In the genomic region with DNA sequence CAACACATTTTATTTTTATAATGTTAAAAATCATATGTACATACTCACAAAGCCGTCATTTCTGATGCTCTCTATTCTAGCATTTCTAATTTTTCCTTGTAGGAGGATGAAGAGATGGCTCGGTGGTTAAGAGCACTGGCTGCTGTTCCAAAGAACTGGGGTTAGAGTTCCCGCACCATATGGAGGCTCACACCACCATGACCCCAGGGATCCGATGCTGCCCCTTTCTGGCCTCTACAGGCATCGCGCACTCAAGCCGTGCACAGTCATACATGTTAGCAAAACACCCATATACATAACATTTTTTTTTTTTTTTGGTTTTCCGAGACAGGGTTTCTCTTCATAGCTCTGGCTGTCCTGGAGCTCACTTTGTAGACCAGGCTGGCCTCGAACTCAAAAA, we compare ENCODE assay signal across 14 mouse cellular contexts.
"Had no signal": no experiment of that assay in that cellular context is flagged by ENCODE, and none has a peak within 500 bp of the region (broad histone marks: within the 10 kb centered on the region; RNA-seq: fewer than 3 reads in every experiment).

No protein-coding gene starts in this region.

- H3K9ac ChIP-seq: intestine, embryonic 15.5 days; liver, embryonic 14.5 days; neural tube, embryonic 12.5 days had no signal

- H3K27ac ChIP-seq: intestine, embryonic 15.5 days; left cerebral cortex, adult 2 months; limb, embryonic 10.5 days; liver, embryonic 14.5 days; neural tube, embryonic 12.5 days had no signal

- DNase-seq: kidney, adult 18-20 months; kidney, postnatal 10 days; kidney, postnatal 4 days; lung, adult 2 months; lung, postnatal 36 days; midbrain, embryonic 14.5 days; right cerebral cortex, postnatal 4 days; spleen, adult 18-20 months had no signal

- H3K4me2 ChIP-seq: intestine, embryonic 15.5 days; neural tube, embryonic 12.5 days had no signal

- H3K27me3 ChIP-seq: intestine, embryonic 15.5 days had no signal

- H3K4me1 ChIP-seq: intestine, embryonic 15.5 days; limb, embryonic 10.5 days; neural tube, embryonic 12.5 days had no signal

- ATAC-seq: intestine, embryonic 15.5 days; lung, postnatal 0 days had no signal

- H3K9me3 ChIP-seq: intestine, embryonic 15.5 days; limb, embryonic 10.5 days; neural tube, embryonic 12.5 days had no signal

- H3K4me3 ChIP-seq: intestine, embryonic 15.5 days; left cerebral cortex, adult 2 months; limb, embryonic 10.5 days; neural tube, embryonic 12.5 days had no signal

- H3K36me3 ChIP-seq: intestine, embryonic 15.5 days; limb, embryonic 10.5 days; neural tube, embryonic 12.5 days had no signal
